Mouse (Mus musculus): Measurements from ENCODE around the gene Slc5a11. TPM values are rescaled to one million over a fixed set of nuclear protein-coding genes. Genes with fewer than 3 reads are reported as not detected.

Gene Slc5a11
- under 1 TPM in 2 of 26 experiments, not detected in 24; 0.23 to 0.57 TPM for total RNA-seq (2018; cell fraction: chromatin; rRNA removed)
- 1 to 10 TPM in 2 of 26 experiments, under 1 TPM in 9, not detected in 15; 0.06 to 3.7 (median 0.15) TPM for total RNA-seq (2018; cell fraction: cytosol; rRNA removed)
- 1 to 10 TPM in 2 of 26 experiments, under 1 TPM in 6, not detected in 18; 0.34 to 7.9 (median 0.43) TPM for total RNA-seq (2018; cell fraction: nucleus; rRNA removed)
- 0.23 to 1.9 TPM in 2 of 3 replicates, not detected in the other for polyA plus RNA-seq (2018)

DNA sequence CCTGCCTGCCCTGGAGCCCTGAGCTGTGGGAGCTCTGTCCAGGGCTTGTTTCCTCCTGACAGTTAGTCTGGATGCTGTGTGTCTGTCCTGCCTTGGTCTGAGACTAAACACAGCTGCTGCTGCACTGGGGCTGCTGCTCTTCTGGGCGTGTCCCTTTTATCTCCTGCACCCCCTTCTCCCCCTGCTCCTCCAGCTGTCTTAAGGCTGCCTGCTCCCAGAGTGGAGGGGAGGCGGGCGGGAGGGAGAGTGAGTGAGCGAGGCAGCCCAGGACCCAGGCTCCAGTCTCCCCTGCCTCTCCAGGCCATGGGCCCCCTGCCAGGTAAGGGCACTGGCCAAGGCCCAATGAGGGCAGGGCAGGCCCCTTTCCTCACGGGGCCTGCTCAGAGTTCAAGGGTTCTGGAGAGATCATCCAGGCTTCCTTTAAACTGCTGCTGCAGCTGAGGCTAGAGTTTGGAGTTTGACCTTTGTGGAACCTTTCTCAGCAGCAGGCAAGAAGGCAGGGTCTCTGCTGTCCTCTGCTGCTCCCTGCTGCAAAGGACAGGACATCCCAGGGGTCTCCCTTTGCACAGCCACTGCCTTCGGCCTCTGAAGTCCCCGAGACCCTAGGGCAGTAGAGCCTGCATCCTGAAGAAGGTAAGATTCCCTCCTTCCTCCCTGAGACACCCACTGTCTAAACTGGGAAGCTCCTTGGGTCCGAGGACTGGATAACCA lies at the start of gene Slc5a11:
TSS of gene Slc5a11 (plus strand) at position 416 of the 711 bp plus-strand sequence.
- H3K4me3 ChIP-seq (ENCODE audit: inconsistent target) = no peak within 1 kb of the TSS
- H3K36me3 ChIP-seq (ENCODE audit: inconsistent target) = no peaks in the 10 kb centered on the region
- WGBS (ENCODE audit: missing documents) = 87% methylated on average over 8 of the region's 8 CpGs
- no peak within 1 kb of the TSS for H3K27ac ChIP-seq
- no peaks in the 10 kb centered on the region for H3K79me2 ChIP-seq (ENCODE audit: inconsistent target)

DNA sequence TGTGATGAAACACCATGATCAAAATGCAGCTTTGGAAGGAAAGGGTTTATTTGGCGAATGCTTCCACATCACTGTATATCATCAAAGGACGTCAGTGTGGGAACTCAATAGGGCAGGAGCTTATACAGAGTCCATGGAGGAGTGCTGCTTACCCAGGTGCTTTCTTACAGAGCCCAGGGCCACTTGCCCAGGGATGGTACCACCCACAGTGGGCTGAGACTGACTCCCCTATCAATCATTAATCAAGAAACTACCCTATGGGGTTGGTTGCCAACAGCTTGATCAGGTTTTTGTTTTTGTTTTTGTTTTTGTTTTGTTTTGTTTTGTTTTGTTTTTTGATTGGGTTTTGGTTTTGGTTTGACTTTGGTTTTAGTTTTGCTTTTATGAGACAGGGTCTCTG lies 47.1 kb upstream of the Slc5a11 start:
- Histone ChIP-seq H3K79me2 (ENCODE audit: inconsistent target) (peaks cover 39% of the 10 kb centered on the region; the same call in 1 of the 2 replicates), H3K27ac (no peak overlapping the region), H3K36me3 (ENCODE audit: inconsistent target) (peaks cover 72% of the 10 kb centered on the region), H3K4me3 (ENCODE audit: inconsistent target) (no peak overlapping the region)
- WGBS (ENCODE audit: missing documents) = 97% methylated on average over 2 of the region's 2 CpGs

DNA sequence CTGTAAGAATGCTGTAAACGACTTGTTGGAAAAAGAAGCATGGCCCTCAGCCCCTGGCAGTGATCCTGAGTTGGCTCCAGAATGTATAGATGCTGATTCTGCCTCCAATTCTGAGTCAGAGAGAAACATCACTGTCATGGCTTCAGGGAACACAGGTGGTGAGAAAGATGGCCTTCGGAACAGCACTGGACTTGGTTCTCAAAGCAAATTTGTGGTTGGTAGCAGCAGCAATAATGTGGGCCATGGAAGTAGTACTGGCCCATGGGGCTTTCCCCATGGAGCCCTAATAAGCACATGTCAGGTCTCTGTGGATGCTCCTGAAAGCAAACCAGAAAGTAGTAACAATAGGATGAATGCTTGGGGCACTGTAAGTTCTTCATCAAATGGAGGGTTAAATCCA lies 45.0 kb upstream of the Slc5a11 start:
- Histone ChIP-seq H3K4me3 (ENCODE audit: inconsistent target) (no peak overlapping the region), H3K79me2 (ENCODE audit: inconsistent target) (peaks cover 28% of the 10 kb centered on the region; the same call in 1 of the 2 replicates), H3K36me3 (ENCODE audit: inconsistent target) (peaks cover 72% of the 10 kb centered on the region), H3K27ac (no peak overlapping the region)
- WGBS (ENCODE audit: missing documents) = 88% methylated on average over 2 of the region's 2 CpGs

DNA sequence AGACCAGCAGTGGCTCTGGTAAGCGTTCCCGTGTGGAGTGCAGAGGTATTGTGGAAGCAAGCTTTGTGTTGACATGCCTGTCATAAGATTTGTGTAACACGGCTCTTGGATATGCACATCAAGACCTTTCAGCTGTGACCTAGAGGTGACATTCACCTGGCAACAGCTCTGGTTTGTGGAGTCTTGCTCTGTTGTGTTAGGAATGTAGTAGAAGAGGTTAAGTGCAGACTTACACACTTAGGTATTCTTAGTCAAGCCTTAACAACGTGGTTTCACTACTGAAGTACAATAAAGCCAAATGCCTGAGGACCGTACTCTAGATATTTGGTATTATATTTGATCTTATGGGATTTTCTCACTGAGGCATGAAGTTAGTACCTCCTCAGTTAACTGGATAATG lies 42.5 kb upstream of the Slc5a11 start:
- no peak overlapping the region for H3K27ac ChIP-seq
- H3K4me3 ChIP-seq (ENCODE audit: inconsistent target) = no peak overlapping the region
- H3K79me2 ChIP-seq (ENCODE audit: inconsistent target) = peaks cover 4% of the 10 kb centered on the region; the same call in 1 of the 2 replicates
- 100% methylated on average over 5 of the region's 5 CpGs for WGBS (ENCODE audit: missing documents)
- H3K36me3 ChIP-seq (ENCODE audit: inconsistent target) = peaks cover 75% of the 10 kb centered on the region

DNA sequence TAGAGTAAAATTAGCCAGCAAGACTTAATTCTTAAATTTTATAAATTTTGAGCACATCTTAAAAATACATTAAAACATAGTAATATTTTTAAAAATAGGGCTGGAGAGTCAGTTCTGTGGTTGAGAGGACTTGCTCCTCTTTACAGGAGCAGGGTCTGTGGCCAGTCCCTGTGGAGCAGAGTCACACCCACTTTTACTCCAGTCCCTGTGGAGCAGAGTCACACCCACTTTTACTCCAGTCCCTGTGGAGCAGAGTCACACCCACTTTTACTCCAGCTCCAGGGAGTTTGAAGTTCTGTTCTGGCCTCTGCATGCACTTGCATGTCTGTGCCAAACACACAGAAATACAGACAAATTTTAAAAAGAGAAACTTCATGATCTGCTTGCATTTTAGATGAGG lies 37.4 kb upstream of the Slc5a11 start:
- Histone ChIP-seq H3K79me2 (ENCODE audit: inconsistent target) (no peaks in the 10 kb centered on the region), H3K27ac (no peak overlapping the region), H3K36me3 (ENCODE audit: inconsistent target) (peaks cover 88% of the 10 kb centered on the region), H3K4me3 (ENCODE audit: inconsistent target) (no peak overlapping the region)

DNA sequence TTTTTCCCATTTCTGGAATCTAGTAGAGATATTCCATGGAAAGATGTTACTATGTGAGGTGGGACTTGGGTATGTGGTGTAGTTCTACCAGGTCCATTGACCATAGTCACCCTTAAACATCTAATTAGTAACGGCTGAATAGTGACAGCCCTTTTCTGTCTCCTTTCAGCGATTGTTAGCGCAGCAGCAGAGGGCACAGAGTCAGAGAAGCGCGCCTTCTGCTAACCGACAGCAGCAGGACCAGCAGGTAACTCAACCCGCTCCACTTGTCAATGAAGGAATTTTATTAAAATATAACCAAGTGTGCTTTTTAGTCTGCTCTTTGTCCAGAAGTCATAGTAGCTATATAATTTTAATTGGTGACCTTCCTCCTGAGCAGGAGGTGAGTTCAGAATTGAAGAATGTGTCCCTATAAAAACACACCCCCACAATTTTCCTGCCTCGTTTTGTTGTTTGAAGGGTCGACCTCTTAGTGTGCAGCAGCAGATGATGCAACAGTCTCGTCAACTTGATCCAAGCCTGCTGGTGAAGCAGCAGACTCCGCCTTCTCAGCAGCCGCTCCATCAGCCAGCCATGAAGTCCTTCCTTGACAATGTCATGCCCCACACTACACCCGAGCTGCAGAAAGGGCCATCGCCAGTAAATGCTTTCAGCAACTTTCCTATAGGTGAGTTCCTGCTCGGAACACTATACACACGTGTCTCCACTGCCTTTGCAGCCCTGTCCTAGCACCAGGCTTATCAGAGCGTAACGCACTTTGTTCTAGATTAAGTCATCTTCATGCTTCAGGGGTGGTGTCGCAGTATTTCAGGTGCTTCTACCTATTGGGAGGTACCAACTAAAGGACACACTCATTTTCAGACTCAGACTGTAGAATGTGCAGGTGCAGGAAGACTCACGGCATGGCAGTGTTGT lies 32.5 kb upstream of the Slc5a11 start:
- H3K27ac ChIP-seq = no peak overlapping the region
- H3K4me3 ChIP-seq (ENCODE audit: inconsistent target) = no peak overlapping the region
- H3K79me2 ChIP-seq (ENCODE audit: inconsistent target) = no peaks in the 10 kb centered on the region
- H3K36me3 ChIP-seq (ENCODE audit: inconsistent target) = peaks cover 94% of the 10 kb centered on the region
- WGBS (ENCODE audit: missing documents) = 92% methylated on average over 20 of the region's 20 CpGs

DNA sequence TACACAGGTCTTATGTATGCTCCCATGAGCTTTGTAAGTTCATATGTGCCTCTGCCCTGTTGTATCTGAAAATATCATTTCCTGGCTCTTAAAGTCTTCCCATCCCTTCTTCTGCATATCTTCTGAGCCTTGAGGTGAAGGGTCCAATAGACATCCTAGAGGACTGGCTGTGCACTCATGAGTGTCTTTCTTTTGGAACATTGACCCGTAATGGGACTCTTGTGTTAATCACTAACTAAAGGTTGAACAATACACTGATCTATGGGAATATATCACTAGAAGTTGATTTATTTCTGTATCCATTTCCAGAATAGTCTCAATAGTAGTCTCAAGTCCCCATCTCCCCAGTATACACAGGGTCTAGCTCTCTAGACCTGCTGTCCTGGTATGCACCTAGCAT lies 29.7 kb upstream of the Slc5a11 start:
- Histone ChIP-seq H3K79me2 (ENCODE audit: inconsistent target) (no peaks in the 10 kb centered on the region), H3K36me3 (ENCODE audit: inconsistent target) (peaks cover 94% of the 10 kb centered on the region), H3K27ac (no peak overlapping the region), H3K4me3 (ENCODE audit: inconsistent target) (no peak overlapping the region)
- 100% methylated on average over 1 of the region's 1 CpGs for WGBS (ENCODE audit: missing documents)

DNA sequence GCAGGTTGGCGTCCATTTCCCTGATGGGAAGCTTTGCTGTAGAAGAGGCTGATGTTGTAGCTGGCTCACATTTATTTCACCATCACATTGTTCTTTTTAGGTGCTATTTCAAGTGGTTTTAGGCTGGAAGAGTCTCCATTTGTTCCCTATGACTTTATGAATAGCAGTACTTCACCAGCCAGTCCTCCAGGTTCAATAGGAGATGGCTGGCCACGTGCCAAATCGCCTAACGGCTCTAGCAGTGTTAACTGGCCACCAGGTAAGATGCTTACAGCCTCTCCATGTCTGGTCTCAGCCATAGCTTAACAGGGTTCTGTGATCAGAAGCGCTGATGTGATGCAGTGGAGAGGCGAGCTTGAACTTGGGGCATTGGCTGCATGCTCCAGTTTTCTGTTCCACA lies 28.1 kb upstream of the Slc5a11 start:
- 96% methylated on average over 6 of the region's 6 CpGs for WGBS (ENCODE audit: missing documents)
- no peaks in the 10 kb centered on the region for H3K79me2 ChIP-seq (ENCODE audit: inconsistent target)

DNA sequence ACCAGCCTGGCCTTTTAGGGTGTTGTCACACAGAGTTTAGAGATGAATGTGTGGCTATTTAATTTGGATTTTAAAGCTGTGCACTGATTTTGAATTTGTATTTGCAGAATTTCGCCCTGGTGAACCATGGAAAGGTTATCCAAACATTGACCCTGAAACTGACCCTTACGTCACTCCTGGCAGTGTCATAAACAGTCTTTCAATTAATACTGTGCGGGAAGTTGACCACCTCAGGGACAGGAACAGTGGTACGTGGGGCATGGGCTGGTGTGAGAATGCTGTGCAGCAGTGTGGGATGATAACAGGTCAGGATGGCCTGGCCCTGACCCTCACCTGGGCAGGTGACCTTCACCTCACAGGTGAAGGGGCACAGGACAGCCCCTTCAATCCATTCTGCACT lies 27.3 kb upstream of the Slc5a11 start:
- Histone ChIP-seq H3K79me2 (ENCODE audit: inconsistent target) (no peaks in the 10 kb centered on the region), H3K27ac (no peak overlapping the region), H3K36me3 (ENCODE audit: inconsistent target) (peaks cover 93% of the 10 kb centered on the region), H3K4me3 (ENCODE audit: inconsistent target) (no peak overlapping the region)
- 93% methylated on average over 4 of the region's 4 CpGs for WGBS (ENCODE audit: missing documents)

More for the DNA sequence above, 28.1 kb upstream of the Slc5a11 start:
- Histone ChIP-seq H3K27ac (no peak overlapping the region), H3K4me3 (ENCODE audit: inconsistent target) (no peak overlapping the region), H3K36me3 (ENCODE audit: inconsistent target) (peaks cover 93% of the 10 kb centered on the region)

DNA sequence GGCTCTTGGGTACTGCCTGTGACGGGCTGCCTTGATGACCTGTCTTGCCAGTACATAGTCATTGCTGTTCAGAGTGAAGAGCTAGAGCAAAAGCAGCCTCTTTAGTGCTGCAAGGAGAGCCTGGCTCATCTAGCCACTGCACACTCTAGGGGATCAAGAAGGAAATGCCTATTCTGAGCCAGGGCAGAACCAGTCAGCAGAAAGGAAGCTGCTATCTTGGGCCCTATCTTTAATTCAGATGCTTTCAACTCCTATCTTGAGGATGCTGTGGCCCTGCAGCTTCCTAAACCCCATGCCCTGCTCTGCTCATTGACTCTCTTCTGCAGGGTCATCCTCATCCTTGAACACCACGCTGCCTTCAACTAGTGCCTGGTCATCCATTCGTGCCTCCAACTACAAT lies 26.1 kb upstream of the Slc5a11 start:
- no peaks in the 10 kb centered on the region for H3K79me2 ChIP-seq (ENCODE audit: inconsistent target)
- H3K36me3 ChIP-seq (ENCODE audit: inconsistent target) = peaks cover 95% of the 10 kb centered on the region
- H3K27ac ChIP-seq = no peak overlapping the region
- 94% methylated on average over 3 of the region's 3 CpGs for WGBS (ENCODE audit: missing documents)
- no peak overlapping the region for H3K4me3 ChIP-seq (ENCODE audit: inconsistent target)

DNA sequence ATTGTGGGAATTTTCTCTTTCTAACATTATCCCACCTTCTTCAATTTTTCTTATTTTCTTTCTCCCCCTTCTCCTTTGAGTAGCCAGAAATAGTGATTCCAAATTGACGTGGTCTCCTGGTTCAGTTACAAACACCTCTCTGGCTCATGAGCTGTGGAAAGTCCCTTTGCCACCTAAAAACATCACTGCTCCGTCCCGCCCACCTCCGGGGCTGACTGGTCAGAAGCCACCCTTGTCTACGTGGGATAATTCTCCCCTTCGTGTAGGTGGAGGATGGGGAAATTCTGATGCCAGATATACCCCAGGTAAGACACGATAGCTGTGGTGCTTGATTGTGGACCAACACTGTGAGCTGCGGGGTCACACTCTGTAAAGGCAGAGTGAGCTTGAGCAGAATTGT lies 24.8 kb upstream of the Slc5a11 start:
- peaks cover 95% of the 10 kb centered on the region for H3K36me3 ChIP-seq (ENCODE audit: inconsistent target)
- no peak overlapping the region for H3K27ac ChIP-seq
- no peak overlapping the region for H3K4me3 ChIP-seq (ENCODE audit: inconsistent target)
- 98% methylated on average over 8 of the region's 8 CpGs for WGBS (ENCODE audit: missing documents)
- no peaks in the 10 kb centered on the region for H3K79me2 ChIP-seq (ENCODE audit: inconsistent target)

DNA sequence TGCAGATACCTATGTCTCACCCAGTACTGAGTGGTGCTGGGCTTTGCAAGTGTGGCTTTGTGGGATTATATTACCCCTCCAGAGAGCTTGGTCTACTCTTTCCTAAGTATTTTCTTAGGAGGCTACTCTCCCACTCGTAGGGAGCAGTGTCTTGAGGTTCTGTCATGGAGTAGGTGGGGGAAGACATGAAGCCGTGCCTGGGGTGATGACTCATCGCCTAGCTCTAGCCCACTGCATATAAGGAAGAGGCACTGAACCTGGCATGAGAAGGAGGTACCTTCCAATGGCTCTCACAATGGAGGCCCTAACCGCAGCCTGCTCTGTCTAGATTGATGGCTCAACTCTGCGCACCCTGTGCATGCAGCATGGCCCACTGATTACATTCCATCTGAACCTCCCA lies 22.8 kb upstream of the Slc5a11 start:
- no peak overlapping the region for H3K27ac ChIP-seq
- WGBS (ENCODE audit: missing documents) = 64% methylated on average over 5 of the region's 5 CpGs
- H3K79me2 ChIP-seq (ENCODE audit: inconsistent target) = no peaks in the 10 kb centered on the region
- no peak overlapping the region for H3K4me3 ChIP-seq (ENCODE audit: inconsistent target)
- peaks cover 76% of the 10 kb centered on the region for H3K36me3 ChIP-seq (ENCODE audit: inconsistent target)

DNA sequence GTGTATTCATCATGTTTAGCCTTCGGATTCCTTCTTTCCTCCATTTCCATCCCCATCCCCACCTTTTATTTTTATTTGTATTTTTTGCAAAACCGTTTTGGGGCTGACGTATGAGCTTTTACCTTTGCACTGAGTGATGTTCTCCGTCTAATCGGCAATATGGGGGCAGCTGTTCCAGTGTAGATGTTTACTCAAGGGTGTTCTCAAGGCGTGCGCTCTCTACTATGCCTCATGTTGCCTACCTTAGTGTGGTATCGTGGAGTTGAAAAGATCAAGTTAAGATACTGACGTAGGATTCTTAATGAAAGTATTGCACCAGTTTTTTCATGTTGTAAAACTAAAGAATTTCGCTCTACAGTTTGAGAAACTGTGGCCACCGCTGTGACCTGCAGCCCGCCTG lies 21.4 kb upstream of the Slc5a11 start:
- Histone ChIP-seq H3K4me3 (ENCODE audit: inconsistent target) (no peak overlapping the region), H3K27ac (no peak overlapping the region), H3K79me2 (ENCODE audit: inconsistent target) (no peaks in the 10 kb centered on the region), H3K36me3 (ENCODE audit: inconsistent target) (peaks cover 64% of the 10 kb centered on the region)
- WGBS (ENCODE audit: missing documents) = 96% methylated on average over 9 of the region's 12 CpGs

DNA sequence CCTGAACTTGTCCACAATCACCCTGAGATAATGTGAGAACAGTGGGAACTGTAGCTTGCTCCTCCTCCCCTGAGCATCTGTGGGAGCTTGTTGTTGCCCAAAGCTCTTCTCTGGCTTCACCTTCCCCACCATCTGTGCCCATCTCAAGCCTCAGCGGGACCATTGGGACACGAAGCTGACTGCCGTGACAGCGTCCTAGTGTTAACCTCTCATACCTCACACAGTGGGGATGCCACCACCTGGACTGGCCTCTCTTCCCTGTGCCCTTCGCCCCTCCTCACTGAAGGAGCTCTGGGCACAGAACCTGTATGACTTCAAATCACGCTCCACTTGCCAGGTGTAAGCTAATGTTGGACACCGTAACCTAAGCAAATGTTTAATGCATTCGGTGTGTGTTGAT lies 19.9 kb upstream of the Slc5a11 start:
- Histone ChIP-seq H3K79me2 (ENCODE audit: inconsistent target) (no peaks in the 10 kb centered on the region), H3K27ac (no peak overlapping the region), H3K36me3 (ENCODE audit: inconsistent target) (peaks cover 49% of the 10 kb centered on the region), H3K4me3 (ENCODE audit: inconsistent target) (no peak overlapping the region)
- WGBS (ENCODE audit: missing documents) = 95% methylated on average over 8 of the region's 8 CpGs

DNA sequence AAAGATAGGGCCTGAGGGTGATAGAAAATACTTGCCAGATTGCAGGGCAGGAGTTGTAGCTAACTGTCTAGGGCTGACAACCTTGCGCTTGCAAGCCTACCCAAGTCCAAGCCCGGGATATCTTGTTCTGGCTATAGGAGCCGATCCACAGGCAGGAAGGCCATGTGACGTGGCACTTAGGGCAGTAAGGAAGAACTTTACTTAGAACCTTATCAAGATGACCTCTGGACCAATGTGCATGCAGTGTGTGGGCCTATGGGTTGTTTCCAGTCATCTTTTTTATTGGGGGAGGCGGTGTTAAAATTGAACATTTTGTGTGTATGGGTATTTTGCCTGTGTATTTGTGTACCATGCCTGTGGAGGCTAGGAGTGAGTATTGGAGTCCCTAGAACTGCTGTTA lies 18.1 kb upstream of the Slc5a11 start:
- Histone ChIP-seq H3K27ac (no peak overlapping the region), H3K4me3 (ENCODE audit: inconsistent target) (no peak overlapping the region), H3K79me2 (ENCODE audit: inconsistent target) (no peaks in the 10 kb centered on the region), H3K36me3 (ENCODE audit: inconsistent target) (peaks cover 32% of the 10 kb centered on the region)
- 87% methylated on average over 5 of the region's 5 CpGs for WGBS (ENCODE audit: missing documents)
